Mouse (Mus musculus): ENCODE data around the gene Brd1.
"Not testable (repeated sequence)": the region's sequence is repeated elsewhere in the genome, so short reads cannot be mapped to it uniquely, and the experiment has no call there.

- not testable (repeated sequence) for TF ChIP-seq CTCF (IDR thresholded peaks at IDR 0.05; ENCODE audit: low read depth, low read length); GATA1 (IDR thresholded peaks at IDR 0.05; ENCODE audit: borderline replicate concordance, low read length)
Measured at GRCm38 (mm10) chr15:88743371-88743770, 9.3 kb upstream of the Brd1 start.
